Mouse (Mus musculus): ENCODE results near the gene Ndufv1.
"Not testable (repeated sequence)": the region's sequence is repeated elsewhere in the genome, so short reads cannot be mapped to it uniquely, and the experiment has no call there.

Ndufv1 gene

GRCm38 (mm10) chr19:4042124-4042523 lies 29.5 kb upstream of the Ndufv1 start:
- DNase-seq (ENCODE audit: extremely low spot score): no peak

GRCm38 (mm10) chr19:4041500-4041899 lies 28.9 kb upstream of the Ndufv1 start:
- DNase-seq (ENCODE audit: extremely low spot score): not testable (repeated sequence)

- DNase-seq (ENCODE audit: extremely low spot score): not testable (repeated sequence)
Observed at GRCm38 (mm10) chr19:4040941-4041340, 28.3 kb upstream of the Ndufv1 start.

GRCm38 (mm10) chr19:4037788-4038232 lies 25.2 kb upstream of the Ndufv1 start, which contains the start of gene Gstp1:
TSS of gene Gstp1 (minus strand) at chr19:4037985.
- DNase-seq (ENCODE audit: extremely low spot score): peak; percentile 84

GRCm38 (mm10) chr19:4037154-4037787 lies 24.7 kb upstream of the Ndufv1 start:
- DNase-seq (ENCODE audit: extremely low spot score): not testable (repeated sequence)

- no peak for DNase-seq (ENCODE audit: extremely low spot score)
Observed at GRCm38 (mm10) chr19:4036327-4037045, 23.9 kb upstream of the Ndufv1 start.

GRCm38 (mm10) chr19:4033742-4034141 lies 21.1 kb upstream of the Ndufv1 start:
- DNase-seq (ENCODE audit: extremely low spot score): no peak

GRCm38 (mm10) chr19:4033298-4033697 lies 20.7 kb upstream of the Ndufv1 start:
- DNase-seq (ENCODE audit: extremely low spot score): no peak

GRCm38 (mm10) chr19:4032668-4033067 lies 20.1 kb upstream of the Ndufv1 start:
- no peak for DNase-seq (ENCODE audit: extremely low spot score)

GRCm38 (mm10) chr19:4027576-4027975 lies 15.0 kb upstream of the Ndufv1 start:
- DNase-seq (ENCODE audit: extremely low spot score): no peak

- no peak for DNase-seq (ENCODE audit: extremely low spot score)
Observed at GRCm38 (mm10) chr19:4023185-4023584, 10.6 kb upstream of the Ndufv1 start.

GRCm38 (mm10) chr19:4018743-4019583 lies 6.4 kb upstream of the Ndufv1 start:
- peak; percentile 77 for DNase-seq (ENCODE audit: extremely low spot score)

- DNase-seq (ENCODE audit: extremely low spot score): no peak
Observed at GRCm38 (mm10) chr19:4017921-4018587, 5.4 kb upstream of the Ndufv1 start.

- no peak for DNase-seq (ENCODE audit: extremely low spot score)
Observed at GRCm38 (mm10) chr19:4015635-4016034, 3.0 kb upstream of the Ndufv1 start.

GRCm38 (mm10) chr19:4014802-4015201 lies 2.2 kb upstream of the Ndufv1 start:
- DNase-seq (ENCODE audit: extremely low spot score): no peak

- no peak for DNase-seq (ENCODE audit: extremely low spot score)
Observed at GRCm38 (mm10) chr19:4013066-4013465, 460 bp upstream of the Ndufv1 start.

GRCm38 (mm10) chr19:4011086-4011485 lies 1.5 kb downstream of the Ndufv1 start:
- DNase-seq (ENCODE audit: extremely low spot score): no peak

- no peak for DNase-seq (ENCODE audit: extremely low spot score)
Observed at GRCm38 (mm10) chr19:4005971-4006370, 6.6 kb downstream of the Ndufv1 start.

GRCm38 (mm10) chr19:4005091-4005490 lies 7.5 kb downstream of the Ndufv1 start:
- DNase-seq (ENCODE audit: extremely low spot score): no peak

- no peak for DNase-seq (ENCODE audit: extremely low spot score)
Observed at GRCm38 (mm10) chr19:4004331-4004730, 8.3 kb downstream of the Ndufv1 start.

- no peak for DNase-seq (ENCODE audit: extremely low spot score)
Observed at GRCm38 (mm10) chr19:4003641-4004040, 9.0 kb downstream of the Ndufv1 start.

GRCm38 (mm10) chr19:4003112-4003511 lies 9.5 kb downstream of the Ndufv1 start, which contains the start of gene Doc2g:
TSS of gene Doc2g (plus strand) at chr19:4003313.
- no peak for DNase-seq (ENCODE audit: extremely low spot score)

All from embryo, embryonic 9.5 days (tissue).